In the genomic region with DNA sequence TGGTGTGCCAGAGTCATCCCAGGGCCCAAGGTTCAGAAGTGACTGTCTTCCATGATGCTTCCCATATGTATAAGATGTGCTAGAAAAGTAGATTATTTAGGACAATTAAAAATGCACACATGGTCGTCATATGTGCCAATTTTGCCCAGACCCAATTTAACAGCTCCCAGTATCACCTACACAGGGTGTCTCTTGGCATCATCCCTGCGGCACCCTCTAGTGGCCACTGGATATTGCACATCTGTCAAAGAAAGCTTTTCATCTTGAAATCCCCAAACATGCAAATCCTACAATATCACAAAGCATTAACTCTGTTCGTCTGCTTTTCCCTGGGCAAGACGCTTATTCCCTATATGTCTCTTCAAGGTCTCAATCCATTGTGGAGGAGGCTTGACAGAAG, we compare ENCODE assay signal across 10 mouse cellular contexts.
A peak's percentile ranks its signal among the peaks of the same experiment; 100 is the strongest.
DNase-seq lines count a peak whose midpoint lies in the region; ATAC-seq and TF ChIP-seq lines count a peak whose summit lies in the region.
"Had no signal": no experiment of that assay in that cellular context is flagged by ENCODE, and none has a peak within 500 bp of the region (broad histone marks: within the 10 kb centered on the region; RNA-seq: fewer than 3 reads in every experiment).

No protein-coding gene starts in this region.

- intact Hi-C loops in heart, postnatal 14 days (cut with DNase I), result loop anchor here (10.0 kb wide), 3 partner anchors 68 to 298 kb away; no protein-coding TSS in a partner anchor
- intact Hi-C loops in left cerebral cortex, postnatal 36 days (cut with DNase I), result loop anchor here (10.0 kb wide), 3 partner anchors 138 to 302 kb away; a partner anchor contains a TSS

- ATAC-seq in Patski, result no peak

- TF ChIP-seq CTCF in Patski (IDR thresholded peaks at IDR 0.05), result peak; percentile 76

- CTCF ChIA-PET in Patski (lab: Charles Lee), result interaction anchor here (0.8 to 0.9 kb wide), 2 partner anchors 16 to 119 kb away, joined by 3 read pairs; no protein-coding TSS in a partner anchor

- POLR2A ChIA-PET in Patski (lab: Charles Lee), result no interaction called here

- in situ Hi-C loops in Patski (cut with MboI; ENCODE audit: low pct_unique_long_range_greater_than_20kb), result loop anchor here (10.0 kb wide), 1 partner anchor 298 kb away; no protein-coding TSS in a partner anchor

- peaks cover 27% of the 10 kb centered on the region for H3K27me3 ChIP-seq in Patski
- H3K27me3 ChIP-seq: embryonic facial prominence, embryonic 12.5 days; liver, embryonic 15.5 days had no signal

- DNase-seq in layer of hippocampus, adult 11-12 months (ENCODE audit: low spot score), result peak; percentile 69
- DNase-seq in layer of hippocampus, adult 9-11 months, result no peak
- DNase-seq in Patski (ENCODE audit: low read depth, low spot score), result no peak
- DNase-seq in cerebellum, adult 9-11 months, result peak; percentile 10
- DNase-seq in heart, postnatal 14 days, result peak; percentile 19 to 48
- DNase-seq in left cerebral cortex, postnatal 36 days (ENCODE audit: low spot score in 2 of 2), result peak; percentile 36 to 67
- peak; percentile 83 to 84 for DNase-seq in right cerebral cortex, adult 2 months (ENCODE audit: low spot score in 2 of 2)
- DNase-seq in spleen, postnatal 14 days (ENCODE audit: low spot score in 2 of 2), result no peak

Comparison
In these comparisons a context has a peak if more than half of its experiments do, and no peak if none do; other contexts are left out.
1. DNase-seq: peak in layer of hippocampus, adult 11-12 months (single experiment), cerebellum, adult 9-11 months (single experiment), heart, postnatal 14 days (2 of 2), left cerebral cortex, postnatal 36 days (2 of 2) and right cerebral cortex, adult 2 months (2 of 2); none in layer of hippocampus, adult 9-11 months (single experiment), Patski (single experiment) and spleen, postnatal 14 days (0 of 2).